Mouse (Mus musculus): ENCODE data around the gene Sipa1l2.

GRCm38 (mm10) chr8:125539056-125540013 is 30.3 kb downstream of the Sipa1l2 start:
- TF ChIP-seq CTCF (IDR thresholded peaks at IDR 0.05; ENCODE audit: low read depth, low read length) (no peak), GATA1 (IDR thresholded peaks at IDR 0.05; ENCODE audit: borderline replicate concordance, low read length) (no peak)
